Mouse (Mus musculus): ENCODE measurements around the gene Sigirr. TPM values are rescaled to one million over a fixed set of nuclear protein-coding genes. Genes with fewer than 3 reads are reported as not detected.

Gene Sigirr
- polyA plus RNA-seq, 1 experiment from 2014 or later = 2.0 TPM

DNA sequence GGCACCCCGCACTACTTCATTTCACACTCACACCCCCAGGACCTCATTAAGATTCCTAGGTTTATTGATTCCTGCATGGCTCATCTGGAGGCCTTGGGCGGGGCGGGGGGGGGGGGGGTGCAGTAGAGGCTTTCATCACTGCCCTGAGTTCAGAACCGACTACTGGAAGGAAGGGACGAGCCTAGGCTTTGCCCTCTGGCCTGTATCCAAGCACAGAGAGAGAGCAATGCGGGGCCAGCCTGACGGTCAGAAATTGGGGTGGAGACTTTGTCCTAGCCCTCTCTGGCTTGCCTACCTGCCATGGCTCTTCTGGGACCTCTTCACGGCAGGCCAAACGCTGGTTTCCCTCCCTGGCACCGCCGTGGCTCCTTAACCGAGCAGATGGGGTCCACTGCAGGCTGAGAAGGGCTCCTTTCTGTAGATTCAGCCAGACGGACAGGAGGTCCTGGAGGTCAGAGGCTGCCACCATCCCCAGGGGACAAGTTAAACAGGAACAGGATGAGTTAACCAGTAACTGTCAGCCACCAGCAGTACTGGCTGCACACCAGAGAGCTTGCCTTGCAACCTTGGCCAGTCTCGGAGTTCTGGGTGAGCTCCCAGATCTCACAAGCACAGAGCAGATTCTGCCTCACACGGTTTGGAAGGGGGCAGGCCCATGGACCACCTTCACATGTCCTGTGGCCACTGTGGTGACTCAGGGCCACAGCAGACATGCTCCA, 5.7 kb downstream of the Sigirr start:
- Histone ChIP-seq H3K27ac (replicated peaks) (no peak overlapping the region), H3K36me3 (no peaks in the 10 kb centered on the region), H3K4me3 (no peak overlapping the region), H3K4me1 (peaks cover 9% of the 10 kb centered on the region; the same call in 1 of the 2 replicates), H3K9me3 (no peaks in the 10 kb centered on the region), H3K9ac (replicated peaks) (no peak overlapping the region), H3K4me2 (replicated peaks) (no peak overlapping the region), H3K27me3 (peaks cover 16% of the 10 kb centered on the region)
- ATAC-seq (replicated peaks) = no peak
- WGBS = 71% methylated on average over 15 of the region's 15 CpGs

- Histone ChIP-seq H3K4me3 (no peak overlapping the region), H3K4me1 (0 out of 2 replicates have a peak, but pooled peaks cover 6% of the 10 kb centered on the region), H3K36me3 (no peaks in the 10 kb centered on the region), H3K9me3 (no peaks in the 10 kb centered on the region), H3K4me2 (replicated peaks) (no peak overlapping the region), H3K9ac (replicated peaks) (no peak overlapping the region), H3K27me3 (peaks cover 12% of the 10 kb centered on the region; the same call in 1 of the 2 replicates), H3K27ac (replicated peaks) (no peak overlapping the region)
- WGBS = 87% methylated on average over 6 of the region's 6 CpGs
- ATAC-seq (replicated peaks) = no peak
Measured at GRCm38 (mm10) chr7:141093950-141094349, 6.4 kb downstream of the Sigirr start.

GRCm38 (mm10) chr7:141092051-141092735, 8.2 kb downstream of the Sigirr start:
- peak overlapping the region; percentile 20 for H3K4me3 ChIP-seq
- H3K4me1 ChIP-seq = 0 out of 2 replicates have a peak, but pooled peaks cover 6% of the 10 kb centered on the region
- H3K36me3 ChIP-seq = no peaks in the 10 kb centered on the region
- ATAC-seq (replicated peaks) = peak; percentile 83
- 4% methylated on average over 37 of the region's 37 CpGs for WGBS
- H3K27me3 ChIP-seq = peaks cover 15% of the 10 kb centered on the region; the same call in 1 of the 2 replicates
- no peak overlapping the region for H3K9ac ChIP-seq (replicated peaks)
- H3K4me2 ChIP-seq (replicated peaks) = peak overlapping the region; percentile 35
- H3K9me3 ChIP-seq = no peaks in the 10 kb centered on the region
- H3K27ac ChIP-seq (replicated peaks) = no peak overlapping the region

GRCm38 (mm10) chr7:141090228-141090627, 10.1 kb downstream of the Sigirr start:
- Histone ChIP-seq H3K4me3 (no peak overlapping the region), H3K4me2 (replicated peaks) (no peak overlapping the region), H3K36me3 (no peaks in the 10 kb centered on the region), H3K27me3 (peaks cover 15% of the 10 kb centered on the region; the same call in 1 of the 2 replicates), H3K9me3 (no peaks in the 10 kb centered on the region), H3K4me1 (0 out of 2 replicates have a peak, but pooled peaks cover 6% of the 10 kb centered on the region), H3K9ac (replicated peaks) (no peak overlapping the region), H3K27ac (replicated peaks) (no peak overlapping the region)
- WGBS = 54% methylated on average over 8 of the region's 8 CpGs
- no peak for ATAC-seq (replicated peaks)

- 0 out of 2 replicates have a peak, but pooled peaks cover 6% of the 10 kb centered on the region for H3K4me1 ChIP-seq
- 22% methylated on average over 18 of the region's 18 CpGs for WGBS
- no peak overlapping the region for H3K9ac ChIP-seq (replicated peaks)
- H3K9me3 ChIP-seq = no peaks in the 10 kb centered on the region
- H3K36me3 ChIP-seq = no peaks in the 10 kb centered on the region
- H3K4me3 ChIP-seq = no peak overlapping the region
- no peak overlapping the region for H3K4me2 ChIP-seq (replicated peaks)
- H3K27ac ChIP-seq (replicated peaks) = no peak overlapping the region
- H3K27me3 ChIP-seq = peaks cover 15% of the 10 kb centered on the region; the same call in 1 of the 2 replicates
- no peak for ATAC-seq (replicated peaks)
Measured at GRCm38 (mm10) chr7:141088473-141088872, 11.9 kb downstream of the Sigirr start.

- H3K27ac ChIP-seq (replicated peaks) = no peak overlapping the region
- 0 out of 2 replicates have a peak, but pooled peaks cover 6% of the 10 kb centered on the region for H3K4me1 ChIP-seq
- 55% methylated on average over 8 of the region's 8 CpGs for WGBS
- no peak overlapping the region for H3K9ac ChIP-seq (replicated peaks)
- H3K36me3 ChIP-seq = no peaks in the 10 kb centered on the region
- H3K4me2 ChIP-seq (replicated peaks) = no peak overlapping the region
- H3K27me3 ChIP-seq = peaks cover 15% of the 10 kb centered on the region; the same call in 1 of the 2 replicates
- ATAC-seq (replicated peaks) = no peak
- no peak overlapping the region for H3K4me3 ChIP-seq
- H3K9me3 ChIP-seq = no peaks in the 10 kb centered on the region
Measured at GRCm38 (mm10) chr7:141087894-141088293, 12.5 kb downstream of the Sigirr start.

DNA sequence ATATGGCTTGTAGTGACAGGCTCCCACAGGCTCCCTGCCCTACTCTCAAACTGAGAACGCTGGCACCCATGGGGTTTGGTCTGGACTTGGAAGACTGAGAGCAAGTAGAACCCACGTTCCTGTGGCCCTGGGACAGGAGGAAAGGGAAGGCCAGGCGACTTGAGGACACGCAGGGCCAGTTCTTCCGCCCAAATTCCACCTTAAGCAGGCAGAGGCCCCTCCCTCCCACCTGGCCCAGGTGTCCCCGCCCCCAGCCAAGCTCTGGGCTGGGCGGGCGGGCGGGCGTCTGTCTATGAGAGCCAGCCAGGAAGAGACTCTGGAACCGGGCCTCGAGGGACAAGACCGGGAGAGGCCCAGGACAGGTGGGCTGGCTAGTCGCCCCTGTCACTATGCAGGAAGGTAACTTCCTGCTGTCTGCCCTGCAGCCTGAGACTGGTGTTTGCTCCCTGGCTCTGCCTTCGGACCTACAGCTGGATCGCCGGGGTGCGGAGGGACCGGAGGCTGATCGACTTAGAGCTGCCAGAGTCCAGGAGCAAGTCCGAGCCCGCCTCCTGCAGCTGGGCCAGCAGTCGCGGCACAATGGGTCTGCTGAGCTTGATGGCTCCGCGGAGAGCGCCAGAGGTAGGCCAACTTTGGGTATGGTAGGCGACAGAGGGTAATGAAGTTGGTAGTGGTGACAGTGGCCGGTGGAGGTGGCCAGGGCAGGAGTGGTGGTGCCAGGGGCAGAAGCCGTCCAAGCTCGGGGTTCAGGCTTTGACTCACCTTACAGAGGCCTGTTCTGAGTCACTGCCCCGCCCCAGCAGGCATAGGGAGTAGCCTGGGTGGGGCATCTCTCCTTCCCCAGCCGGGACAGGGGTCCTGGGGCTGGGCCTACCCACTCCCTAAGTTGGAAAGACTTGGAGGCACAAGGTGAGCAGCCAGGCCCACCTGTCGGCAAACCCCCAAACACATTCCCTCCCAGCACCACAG, 20.6 kb downstream of the Sigirr start:
- no peaks in the 10 kb centered on the region for H3K36me3 ChIP-seq

DNA sequence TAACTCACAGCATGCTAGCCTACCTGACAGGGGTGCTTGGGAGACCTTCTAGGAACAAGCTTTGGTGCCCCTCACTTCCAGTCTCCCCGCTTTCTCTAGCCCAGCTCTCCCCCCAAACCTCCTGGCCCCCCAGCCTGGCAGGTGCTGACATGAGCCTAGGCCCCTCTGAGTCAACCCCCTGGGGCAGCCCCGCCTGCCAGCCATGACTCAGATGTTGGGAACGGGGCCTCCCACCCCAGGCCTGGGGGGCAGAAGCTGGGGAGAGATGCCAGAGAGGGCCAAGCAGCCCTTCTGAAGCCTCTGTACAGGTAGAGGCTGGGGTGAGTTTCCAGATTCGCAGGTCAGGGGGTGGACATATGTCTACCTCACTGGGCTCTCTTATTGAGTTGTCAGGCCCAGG, 21.5 kb downstream of the Sigirr start:
- Histone ChIP-seq H3K4me1 (no peaks in the 10 kb centered on the region), H3K4me3 (no peak overlapping the region), H3K9ac (replicated peaks) (no peak overlapping the region), H3K4me2 (replicated peaks) (no peak overlapping the region), H3K36me3 (no peaks in the 10 kb centered on the region), H3K9me3 (no peaks in the 10 kb centered on the region), H3K27ac (replicated peaks) (no peak overlapping the region), H3K27me3 (no peaks in the 10 kb centered on the region)
- ATAC-seq (replicated peaks) = no peak
- 83% methylated on average over 4 of the region's 4 CpGs for WGBS

More for the DNA sequence above, 20.6 kb downstream of the Sigirr start:
- no peaks in the 10 kb centered on the region for H3K9me3 ChIP-seq
- ATAC-seq (replicated peaks) = no peak
- H3K4me3 ChIP-seq = no peak overlapping the region
- H3K27me3 ChIP-seq = no peaks in the 10 kb centered on the region
- H3K4me1 ChIP-seq = no peaks in the 10 kb centered on the region
- no peak overlapping the region for H3K9ac ChIP-seq (replicated peaks)
- H3K4me2 ChIP-seq (replicated peaks) = no peak overlapping the region
- H3K27ac ChIP-seq (replicated peaks) = no peak overlapping the region
- 29% methylated on average over 34 of the region's 34 CpGs for WGBS

- H3K9ac ChIP-seq (replicated peaks) = no peak within 1 kb of the TSS
- H3K36me3 ChIP-seq = no peaks in the 10 kb centered on the region
- no peak within 1 kb of the TSS for H3K4me3 ChIP-seq
- H3K9me3 ChIP-seq = no peaks in the 10 kb centered on the region
- no peak within 1 kb of the TSS for H3K4me2 ChIP-seq (replicated peaks)
- 89% methylated on average over 15 of the region's 15 CpGs for WGBS
- H3K27ac ChIP-seq (replicated peaks) = no peak within 1 kb of the TSS
- ATAC-seq (replicated peaks) = no peak
- H3K27me3 ChIP-seq = no peaks in the 10 kb centered on the region
- no peaks in the 10 kb centered on the region for H3K4me1 ChIP-seq
Measured at GRCm38 (mm10) chr7:141077841-141078240, 22.5 kb downstream of the Sigirr start, which contains the start of gene Pkp3. Pkp3 (plus strand) TSS chr7:141078218.

DNA sequence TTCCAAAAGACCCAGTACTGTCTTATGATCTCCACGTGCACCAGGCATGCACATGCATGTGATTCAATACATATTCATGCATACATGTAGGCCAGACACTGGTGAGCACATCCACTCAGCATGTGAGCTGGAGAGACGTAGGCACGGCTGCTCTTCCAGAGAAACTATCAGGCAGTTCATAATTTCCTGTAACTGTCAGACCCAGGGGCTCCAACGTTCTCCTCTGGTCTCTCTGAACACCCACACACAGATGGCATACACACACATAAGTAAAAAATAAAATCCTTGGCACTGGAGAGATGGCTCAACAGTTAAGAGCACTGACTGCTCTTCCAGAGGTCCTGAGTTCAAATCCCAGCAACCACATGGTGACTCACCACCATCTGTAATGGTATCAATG, 26.6 kb downstream of the Sigirr start:
- 88% methylated on average over 4 of the region's 4 CpGs for WGBS
- H3K9me3 ChIP-seq = no peaks in the 10 kb centered on the region
- no peak overlapping the region for H3K27ac ChIP-seq (replicated peaks)
- peaks cover 2% of the 10 kb centered on the region; the same call in 1 of the 2 replicates for H3K36me3 ChIP-seq
- no peak for ATAC-seq (replicated peaks)
- no peak overlapping the region for H3K9ac ChIP-seq (replicated peaks)
- no peak overlapping the region for H3K4me2 ChIP-seq (replicated peaks)
- H3K27me3 ChIP-seq = peaks cover 6% of the 10 kb centered on the region; the same call in 1 of the 2 replicates
- H3K4me1 ChIP-seq = peaks cover 19% of the 10 kb centered on the region
- H3K4me3 ChIP-seq = no peak overlapping the region

DNA sequence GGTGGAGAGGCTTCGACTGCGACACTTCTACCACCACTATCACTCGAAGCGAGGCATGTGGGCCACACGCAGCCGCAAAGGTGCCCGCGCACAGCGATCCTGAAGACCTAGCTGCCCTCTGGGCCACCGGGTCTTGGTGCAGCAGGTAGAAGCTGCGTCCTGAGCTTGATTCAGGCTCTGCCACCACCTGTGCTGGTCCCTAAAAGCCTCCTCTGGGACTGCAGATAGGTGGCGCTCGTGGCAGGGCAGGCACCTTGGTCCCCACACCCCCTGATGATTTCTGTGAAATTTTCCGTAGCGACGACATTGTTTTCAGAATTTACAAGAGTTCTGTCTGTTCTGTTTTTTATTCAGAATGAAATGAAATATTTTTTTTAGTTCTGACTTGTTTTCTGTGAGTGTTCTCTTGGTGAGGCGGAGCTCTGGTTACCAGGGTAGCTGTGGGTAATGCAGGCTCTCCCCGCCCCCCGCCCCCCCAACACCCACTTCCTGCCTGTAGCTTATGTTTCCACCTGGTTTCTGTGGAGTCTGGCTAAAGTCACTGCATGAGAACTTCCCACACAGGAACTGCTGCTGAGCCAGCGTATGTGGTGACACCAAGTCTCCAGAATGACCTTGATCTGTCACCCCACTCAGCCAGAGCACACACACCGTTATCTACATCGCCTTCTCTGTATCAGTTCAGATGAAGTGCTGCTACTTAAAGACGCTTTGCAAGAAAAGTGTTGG, 28.2 kb downstream of the Sigirr start:
- Histone ChIP-seq H3K27ac (replicated peaks) (no peak overlapping the region), H3K4me2 (replicated peaks) (no peak overlapping the region), H3K9me3 (no peaks in the 10 kb centered on the region), H3K4me3 (no peak overlapping the region), H3K27me3 (peaks cover 6% of the 10 kb centered on the region; the same call in 1 of the 2 replicates), H3K36me3 (peaks cover 18% of the 10 kb centered on the region), H3K9ac (replicated peaks) (no peak overlapping the region), H3K4me1 (peaks cover 19% of the 10 kb centered on the region)
- no peak for ATAC-seq (replicated peaks)
- WGBS = 44% methylated on average over 23 of the region's 23 CpGs
